Mouse (Mus musculus): ENCODE measurements around the gene Trp53tg5.

DNA sequence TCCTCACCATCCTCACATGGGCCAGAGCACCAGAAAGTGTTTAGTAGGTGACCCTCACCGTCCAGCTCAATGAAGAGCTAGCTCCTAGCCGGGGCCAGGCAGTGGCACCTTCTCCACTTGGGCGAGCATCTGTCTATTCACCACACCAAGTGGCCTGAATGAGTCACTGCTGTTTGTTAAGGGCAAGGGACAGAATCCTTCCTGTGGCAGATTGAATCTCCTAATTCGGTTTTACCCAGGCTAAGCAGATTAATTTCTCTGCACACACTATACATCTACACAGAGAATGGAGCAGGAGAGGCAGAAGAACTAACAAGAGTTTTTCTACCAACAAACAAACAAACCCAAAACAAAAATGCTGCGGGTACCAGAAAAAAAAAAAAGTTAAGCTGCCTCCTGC, 46.6 kb downstream of the Trp53tg5 start:
- TF ChIP-seq CTCF (conservative IDR thresholded peaks at IDR 0.05; ENCODE audit: low read length) (no peak), POU5F1 (IDR thresholded peaks at IDR 0.05; ENCODE audit: borderline replicate concordance, low read length) (no peak)

Data from E14TG2a.4 (cell line).